Mouse (Mus musculus): ENCODE measurements around the gene Rabgap1l. TPM values are rescaled to one million over a fixed set of nuclear protein-coding genes. Genes with fewer than 3 reads are reported as not detected.

The Rabgap1l gene
- total and polyA plus RNA-seq, 2 experiments from 2014 or later: 34.1 to 110 TPM

DNA sequence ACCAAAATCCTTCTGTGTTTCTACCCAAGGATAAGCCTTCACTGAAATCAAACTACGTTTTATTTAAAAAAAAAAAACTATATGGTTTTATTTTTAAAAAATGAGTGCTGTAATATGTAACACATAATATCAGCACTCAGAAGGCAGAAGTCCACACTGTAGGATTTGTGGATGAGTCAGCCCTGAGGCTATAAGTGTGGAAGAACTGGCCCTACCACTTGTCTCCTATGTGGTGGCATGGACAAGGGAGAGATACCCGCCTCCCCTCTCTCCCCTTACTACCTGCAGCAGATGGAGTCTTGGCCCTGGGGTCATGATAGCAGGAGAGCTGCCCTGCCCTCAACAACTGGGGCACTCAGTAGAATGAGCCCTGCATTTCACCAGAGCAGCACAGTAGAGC lies 42.4 kb downstream of the Rabgap1l start:
- H3K36me3 ChIP-seq (ENCODE audit: insufficient read depth, low read length): no peaks in the 10 kb centered on the region
- H3K27ac ChIP-seq (ENCODE audit: low read depth, low read length): no peak overlapping the region
- H3K9ac ChIP-seq (replicated peaks; ENCODE audit: low read length, poor library complexity, severe bottlenecking): no peak overlapping the region
- ATAC-seq (ENCODE audit: low FRiP score) (no peak), DNase-seq (ENCODE audit: low spot score) (no peak)
- no peak overlapping the region for H3K4me2 ChIP-seq (ENCODE audit: low read depth, low read length, poor library complexity, severe bottlenecking)
- no peaks in the 10 kb centered on the region for H3K27me3 ChIP-seq (ENCODE audit: insufficient read depth, low read length)
- no peak for TF ChIP-seq CTCF (IDR thresholded peaks at IDR 0.05)
- no peaks in the 10 kb centered on the region for H3K9me3 ChIP-seq (ENCODE audit: low read length)
- H3K4me3 ChIP-seq (ENCODE audit: low read depth, low read length): no peak overlapping the region
- WGBS: 90% methylated on average over 2 of the region's 2 CpGs
- no peaks in the 10 kb centered on the region for H3K4me1 ChIP-seq (ENCODE audit: insufficient read depth, low read length)

DNA sequence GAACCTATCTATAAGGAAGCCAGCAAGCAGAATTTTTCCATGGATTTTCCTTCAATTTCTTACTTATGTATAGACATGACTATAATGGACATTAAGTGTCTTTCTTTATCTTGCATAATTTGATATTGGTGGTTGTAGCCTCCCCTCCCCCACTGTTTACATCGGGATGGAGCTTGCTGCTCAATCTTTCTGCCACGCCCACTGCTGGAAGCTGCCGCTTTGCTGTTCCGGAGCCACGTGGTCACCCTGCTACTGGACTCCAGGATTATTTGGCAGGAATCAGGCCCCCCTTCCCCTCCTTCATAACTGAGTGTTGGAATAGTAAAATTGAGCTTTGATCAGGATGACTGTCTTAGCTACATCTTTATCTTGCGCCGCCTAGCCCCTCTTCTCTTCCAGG lies 46.2 kb downstream of the Rabgap1l start:
- DNase-seq (ENCODE audit: low spot score): peak; percentile 3
- Histone ChIP-seq H3K27ac (ENCODE audit: low read depth, low read length) (no peak overlapping the region), H3K4me3 (ENCODE audit: low read depth, low read length) (no peak overlapping the region), H3K9me3 (ENCODE audit: low read length) (no peaks in the 10 kb centered on the region), H3K4me2 (ENCODE audit: low read depth, low read length, poor library complexity, severe bottlenecking) (no peak overlapping the region), H3K4me1 (ENCODE audit: insufficient read depth, low read length) (no peaks in the 10 kb centered on the region), H3K9ac (replicated peaks; ENCODE audit: low read length, poor library complexity, severe bottlenecking) (no peak overlapping the region), H3K36me3 (ENCODE audit: insufficient read depth, low read length) (no peaks in the 10 kb centered on the region), H3K27me3 (ENCODE audit: insufficient read depth, low read length) (no peaks in the 10 kb centered on the region)
- WGBS: 43% methylated on average over 7 of the region's 7 CpGs
- no peak for ATAC-seq (ENCODE audit: low FRiP score)
- TF ChIP-seq CTCF (IDR thresholded peaks at IDR 0.05): no peak

DNA sequence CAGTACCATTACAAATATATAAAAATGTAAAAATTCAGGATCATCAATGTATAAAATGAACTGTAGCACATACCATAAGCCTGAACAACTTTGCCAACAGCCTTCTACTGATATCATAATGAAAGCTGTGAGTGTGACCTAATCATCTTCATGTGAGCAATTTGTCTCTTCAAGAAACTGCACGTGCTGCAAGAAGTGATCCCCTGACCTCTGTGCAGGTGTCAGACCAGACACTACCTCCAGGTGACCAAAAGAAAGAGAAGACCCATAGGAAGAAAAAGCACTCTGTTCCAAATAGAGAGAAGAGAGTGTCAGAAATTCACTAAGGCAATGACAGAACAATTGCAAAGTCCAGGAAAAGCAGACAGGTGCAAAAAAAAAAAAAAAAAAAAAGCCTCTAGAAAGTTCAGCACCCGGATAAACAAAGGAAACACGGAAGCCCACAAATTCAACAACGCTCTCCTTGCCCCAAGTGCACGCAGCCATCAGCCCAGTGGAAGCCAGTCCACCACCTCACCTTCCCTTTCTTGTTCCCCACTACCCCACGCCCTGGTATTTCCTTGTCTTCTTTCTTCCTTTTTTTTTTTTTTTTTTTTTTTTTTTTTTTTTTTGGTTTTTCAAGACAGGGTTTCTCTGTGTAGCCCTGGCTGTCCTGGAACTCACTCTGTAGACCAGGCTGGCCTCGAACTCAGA lies 47.6 kb downstream of the Rabgap1l start:
- no peaks in the 10 kb centered on the region for H3K4me1 ChIP-seq (ENCODE audit: insufficient read depth, low read length)
- H3K9ac ChIP-seq (replicated peaks; ENCODE audit: low read length, poor library complexity, severe bottlenecking): no peak overlapping the region
- no peak overlapping the region for H3K4me3 ChIP-seq (ENCODE audit: low read depth, low read length)
- H3K27ac ChIP-seq (ENCODE audit: low read depth, low read length): no peak overlapping the region
- no peaks in the 10 kb centered on the region for H3K36me3 ChIP-seq (ENCODE audit: insufficient read depth, low read length)
- no peak overlapping the region for H3K4me2 ChIP-seq (ENCODE audit: low read depth, low read length, poor library complexity, severe bottlenecking)
- no peaks in the 10 kb centered on the region for H3K9me3 ChIP-seq (ENCODE audit: low read length)
- no peak for ATAC-seq (ENCODE audit: low FRiP score)
- no peaks in the 10 kb centered on the region for H3K27me3 ChIP-seq (ENCODE audit: insufficient read depth, low read length)
- 89% methylated on average over 7 of the region's 7 CpGs for WGBS
- no peak for TF ChIP-seq CTCF (IDR thresholded peaks at IDR 0.05)
- no peak for DNase-seq (ENCODE audit: low spot score)

GRCm38 (mm10) chr1:160744009-160744408 lies 49.0 kb downstream of the Rabgap1l start:
- H3K27ac ChIP-seq (ENCODE audit: low read depth, low read length): no peak overlapping the region
- H3K9me3 ChIP-seq (ENCODE audit: low read length): no peaks in the 10 kb centered on the region
- ATAC-seq (ENCODE audit: low FRiP score) (no peak), DNase-seq (ENCODE audit: low spot score) (peak; percentile 1)
- no peak overlapping the region for H3K4me3 ChIP-seq (ENCODE audit: low read depth, low read length)
- no peaks in the 10 kb centered on the region for H3K4me1 ChIP-seq (ENCODE audit: insufficient read depth, low read length)
- peak; percentile 59 for TF ChIP-seq CTCF (IDR thresholded peaks at IDR 0.05)
- H3K4me2 ChIP-seq (ENCODE audit: low read depth, low read length, poor library complexity, severe bottlenecking): no peak overlapping the region
- no peak overlapping the region for H3K9ac ChIP-seq (replicated peaks; ENCODE audit: low read length, poor library complexity, severe bottlenecking)
- no peaks in the 10 kb centered on the region for H3K27me3 ChIP-seq (ENCODE audit: insufficient read depth, low read length)
- 36% methylated on average over 3 of the region's 3 CpGs for WGBS
- H3K36me3 ChIP-seq (ENCODE audit: insufficient read depth, low read length): no peaks in the 10 kb centered on the region

- 7% methylated on average over 2 of the region's 2 CpGs for WGBS
- DNase-seq (ENCODE audit: low spot score) (peak; percentile 76), ATAC-seq (ENCODE audit: low FRiP score) (no peak)
- Histone ChIP-seq H3K9ac (replicated peaks; ENCODE audit: low read length, poor library complexity, severe bottlenecking) (no peak overlapping the region), H3K9me3 (ENCODE audit: low read length) (no peaks in the 10 kb centered on the region), H3K27me3 (ENCODE audit: insufficient read depth, low read length) (no peaks in the 10 kb centered on the region), H3K4me2 (ENCODE audit: low read depth, low read length, poor library complexity, severe bottlenecking) (no peak overlapping the region), H3K36me3 (ENCODE audit: insufficient read depth, low read length) (no peaks in the 10 kb centered on the region), H3K4me3 (ENCODE audit: low read depth, low read length) (no peak overlapping the region), H3K4me1 (ENCODE audit: insufficient read depth, low read length) (no peaks in the 10 kb centered on the region), H3K27ac (ENCODE audit: low read depth, low read length) (no peak overlapping the region)
- TF ChIP-seq CTCF (IDR thresholded peaks at IDR 0.05): peak; percentile 82
Observed at GRCm38 (mm10) chr1:160743229-160743628, 49.8 kb downstream of the Rabgap1l start.

DNA sequence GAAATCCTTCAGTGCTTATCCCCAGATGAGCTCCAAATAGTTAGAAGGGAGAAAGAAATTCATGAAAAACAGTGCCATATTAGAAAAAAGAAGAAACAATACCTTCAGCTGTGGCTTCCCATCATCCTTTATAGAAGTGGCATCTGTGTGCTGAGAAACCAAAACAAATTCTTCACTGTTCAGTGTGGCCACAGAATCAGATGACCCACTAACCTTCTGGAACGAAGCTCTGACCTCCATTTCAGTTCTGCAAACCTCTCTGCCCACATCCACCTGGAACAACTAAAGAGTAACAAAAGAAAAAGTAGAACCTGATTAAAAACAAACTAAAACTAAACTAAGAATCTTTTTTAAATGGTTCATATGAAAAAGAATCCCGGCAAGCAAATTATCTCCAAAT lies 52.4 kb downstream of the Rabgap1l start:
- H3K4me2 ChIP-seq (ENCODE audit: low read depth, low read length, poor library complexity, severe bottlenecking): no peak overlapping the region
- H3K36me3 ChIP-seq (ENCODE audit: insufficient read depth, low read length): no peaks in the 10 kb centered on the region
- H3K9ac ChIP-seq (replicated peaks; ENCODE audit: low read length, poor library complexity, severe bottlenecking): no peak overlapping the region
- WGBS: 77% methylated on average over 2 of the region's 2 CpGs
- H3K27me3 ChIP-seq (ENCODE audit: insufficient read depth, low read length): no peaks in the 10 kb centered on the region
- no peak for TF ChIP-seq CTCF (IDR thresholded peaks at IDR 0.05)
- no peaks in the 10 kb centered on the region for H3K9me3 ChIP-seq (ENCODE audit: low read length)
- no peak overlapping the region for H3K4me3 ChIP-seq (ENCODE audit: low read depth, low read length)
- no peaks in the 10 kb centered on the region for H3K4me1 ChIP-seq (ENCODE audit: insufficient read depth, low read length)
- no peak for ATAC-seq (ENCODE audit: low FRiP score)
- H3K27ac ChIP-seq (ENCODE audit: low read depth, low read length): no peak overlapping the region
- DNase-seq (ENCODE audit: low spot score): no peak
